Mouse (Mus musculus) right cerebral cortex, adult 2 months (tissue): Measurements from ENCODE around the gene Adcy3.
"Not testable (repeated sequence)": the region's sequence is repeated elsewhere in the genome, so short reads cannot be mapped to it uniquely, and the experiment has no call there.

Experiments used
- DNase-seq, 2 experiments: peaks; one replicate each; pipeline ENCODE4 v3.0.0; 2021 to 2022; ENCODE audit warnings: low spot score in 2 of 2

Gene Adcy3

DNA sequence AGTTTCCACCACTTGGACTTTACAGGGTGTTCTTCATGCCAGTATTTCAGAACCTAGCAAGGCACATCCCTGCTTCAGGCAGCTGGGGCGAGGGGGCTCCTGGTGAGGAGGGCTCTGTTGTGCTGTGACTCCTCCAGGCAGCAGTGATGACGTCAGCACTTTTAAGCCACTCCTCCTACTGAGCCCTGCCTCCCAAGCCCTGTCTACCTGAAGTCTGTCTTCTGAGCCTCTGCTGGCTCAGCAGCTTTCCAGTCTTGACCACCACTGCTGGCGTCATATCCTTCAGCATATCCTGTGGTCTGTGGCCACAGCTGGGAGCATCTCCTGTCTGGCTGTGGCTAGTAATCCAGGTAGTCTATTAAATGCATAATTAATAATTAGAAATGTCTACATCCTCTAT, 47.6 kb downstream of the Adcy3 start:
- DNase-seq, result no peak

DNA sequence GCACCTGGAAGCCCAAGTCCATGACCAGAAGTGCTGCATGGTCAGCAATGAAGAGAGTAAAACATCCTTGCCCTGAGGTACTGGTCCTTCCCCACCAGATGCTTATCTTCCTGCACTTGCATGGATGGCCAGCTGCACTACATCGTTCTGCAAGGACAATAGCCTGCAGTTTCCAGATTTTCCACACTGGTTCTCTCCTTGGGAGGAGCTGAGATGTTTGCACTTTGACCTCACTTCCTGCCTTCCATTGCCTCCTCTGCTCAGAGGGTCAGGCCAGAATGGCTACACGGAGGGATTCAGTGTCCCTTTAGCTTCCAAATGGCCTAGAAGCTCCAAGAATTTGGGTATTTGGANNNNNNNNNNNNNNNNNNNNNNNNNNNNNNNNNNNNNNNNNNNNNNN, 51.7 kb downstream of the Adcy3 start:
- no peak for DNase-seq

DNA sequence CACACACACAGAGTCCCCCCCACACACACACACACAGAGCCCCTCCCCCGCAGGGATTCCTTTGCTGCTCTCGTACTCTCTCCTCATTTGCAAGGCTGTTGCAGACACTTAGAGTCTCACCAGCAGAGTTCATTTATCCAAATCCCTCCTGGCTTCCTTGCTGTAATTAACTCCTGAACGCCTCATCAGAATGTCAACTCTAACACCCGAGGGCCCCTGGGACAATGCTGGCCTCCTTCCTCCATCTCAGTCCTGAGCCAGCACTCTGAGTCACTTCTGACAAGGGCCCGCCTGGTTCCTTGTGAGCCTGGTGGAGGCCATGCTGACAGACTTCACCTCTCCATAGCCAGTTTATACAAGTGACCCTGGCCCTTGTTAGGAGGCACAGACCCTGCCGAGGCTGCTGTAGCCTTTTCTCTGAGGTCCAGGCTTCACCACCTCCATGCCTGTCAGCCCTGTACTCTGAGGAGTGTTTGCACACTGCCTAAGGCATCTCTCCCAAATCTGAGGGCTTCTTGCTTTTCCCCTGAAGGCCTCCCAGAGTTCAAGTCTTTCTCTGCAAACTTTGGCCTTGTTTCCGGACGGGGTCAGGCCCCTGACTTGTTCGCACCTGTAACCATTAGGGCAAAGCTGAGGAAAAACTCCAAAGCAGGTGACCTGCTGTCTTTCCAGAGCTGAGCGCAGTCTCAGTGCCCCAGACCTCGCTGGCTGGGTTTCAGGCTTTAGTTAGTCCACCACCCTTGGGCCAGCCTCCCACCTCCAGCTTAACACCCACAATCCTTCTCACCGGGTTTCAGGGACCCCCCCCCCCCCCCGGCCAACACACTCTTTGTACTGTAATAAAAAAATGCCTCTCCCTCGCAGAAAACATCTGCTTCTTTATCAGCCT, 55.5 kb downstream of the Adcy3 start:
- DNase-seq, result no peak

DNA sequence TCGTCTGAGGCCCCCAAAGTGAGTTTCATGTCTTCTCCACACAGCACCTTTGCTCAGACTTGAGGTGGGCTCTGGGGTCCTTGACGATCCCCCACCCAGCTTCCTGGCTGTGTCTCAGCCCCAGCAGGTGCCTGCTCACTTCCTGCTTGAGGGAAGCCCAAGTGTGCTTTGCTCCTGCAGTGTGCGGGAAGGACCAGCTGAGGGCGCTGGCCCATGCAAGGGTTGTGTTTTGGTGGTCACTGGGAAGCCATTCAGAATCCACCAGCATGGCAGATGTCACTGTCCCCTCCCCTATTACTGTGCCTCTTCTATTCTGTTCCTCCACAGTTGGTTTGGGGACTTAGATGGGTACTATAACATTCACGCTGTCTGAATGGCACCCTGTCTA, 56.2 kb downstream of the Adcy3 start:
- no peak for DNase-seq

DNA sequence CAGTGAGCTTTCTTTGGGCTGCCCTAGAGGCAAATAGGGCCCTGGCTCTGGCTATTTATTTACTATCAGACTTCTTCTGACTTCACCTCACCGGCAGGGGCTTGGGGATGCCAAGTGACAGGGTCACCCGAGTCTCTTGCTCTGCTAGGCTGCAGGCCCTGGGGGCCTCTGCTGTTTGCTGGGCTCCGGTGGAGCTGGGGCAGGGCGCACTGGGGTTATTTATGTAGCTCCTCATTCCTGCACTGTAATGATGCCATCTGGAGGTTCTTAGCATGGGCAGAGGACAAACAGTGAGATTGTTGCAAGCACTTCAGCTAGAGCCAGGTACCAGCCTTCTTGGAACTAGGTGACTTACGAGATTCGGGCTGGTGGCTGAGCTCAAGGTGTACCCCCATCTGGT, 59.6 kb downstream of the Adcy3 start:
- DNase-seq, result no peak

DNA sequence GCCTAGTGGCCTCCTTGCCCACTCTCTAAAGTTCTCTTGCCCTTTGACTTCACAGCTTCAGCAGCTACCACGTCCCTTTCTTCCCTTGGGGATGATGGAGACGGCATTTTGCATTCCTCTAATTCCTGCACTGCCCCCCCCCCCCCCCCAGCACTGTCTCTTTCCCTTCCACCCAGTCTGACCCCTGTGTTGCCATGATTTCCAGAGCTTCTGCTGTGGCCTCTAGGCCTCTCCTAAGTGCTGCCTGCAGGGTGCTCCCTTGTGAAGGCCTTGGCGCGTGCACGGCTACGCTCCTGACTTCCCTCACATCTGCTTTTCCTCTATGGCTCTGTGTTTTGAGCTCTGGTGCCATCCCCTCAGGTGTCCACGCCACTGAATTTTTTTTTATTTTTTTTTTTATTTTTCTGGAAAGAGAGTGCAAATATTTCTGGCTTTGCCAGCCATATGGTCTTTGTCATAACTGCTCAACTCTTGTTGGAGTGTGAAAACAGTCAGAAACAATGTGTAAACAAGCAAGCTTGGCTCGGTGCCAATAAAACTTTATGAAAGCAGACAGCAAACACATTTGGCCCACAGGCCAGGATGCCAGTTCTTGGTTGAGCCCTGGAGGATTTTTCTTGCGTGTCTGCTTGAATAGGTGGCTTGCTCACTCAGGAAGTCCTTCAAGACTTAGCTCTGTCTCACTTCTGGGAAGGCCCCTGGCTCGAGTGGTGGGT, 60.3 kb downstream of the Adcy3 start:
- no peak for DNase-seq

DNA sequence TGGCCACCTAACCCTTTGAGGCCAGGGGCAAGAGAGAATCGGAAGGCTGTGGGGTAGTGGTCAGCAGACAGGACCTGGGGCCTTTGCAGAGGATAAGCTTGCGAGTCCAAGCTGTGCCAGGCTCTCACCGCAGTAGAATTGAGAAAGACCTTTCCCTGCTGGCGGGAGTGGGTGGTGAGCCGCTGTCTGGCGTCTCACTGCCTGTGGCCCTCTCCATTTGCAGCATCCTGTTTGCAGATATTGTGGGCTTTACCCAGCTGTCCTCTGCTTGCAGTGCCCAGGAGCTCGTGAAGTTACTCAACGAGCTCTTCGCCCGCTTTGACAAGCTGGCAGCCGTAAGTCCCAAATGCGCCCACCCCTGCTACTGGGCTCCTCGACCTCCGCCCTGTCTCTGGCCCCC, 61.7 kb downstream of the Adcy3 start:
- DNase-seq, result peak; percentile 47 to 57

DNA sequence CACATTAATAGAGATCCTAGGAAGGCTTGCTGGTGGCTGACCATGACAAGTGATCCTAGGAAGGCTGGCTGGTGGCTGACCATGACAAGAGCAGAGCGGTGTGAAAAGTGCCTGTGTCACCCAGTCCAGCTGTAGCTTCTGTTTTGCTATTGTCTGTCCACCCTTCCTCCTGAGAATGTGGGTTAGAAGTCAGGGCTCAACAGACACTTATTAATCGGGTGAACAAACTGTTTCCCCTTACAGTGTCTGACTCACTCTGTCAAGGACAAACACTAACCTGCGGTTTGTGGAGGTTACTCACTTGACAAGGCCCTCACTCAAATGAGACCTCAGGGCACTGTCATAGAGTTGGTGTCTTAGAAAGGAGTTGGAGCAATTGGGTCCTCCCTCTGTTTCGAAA, 65.8 kb downstream of the Adcy3 start:
- DNase-seq, result no peak

DNA sequence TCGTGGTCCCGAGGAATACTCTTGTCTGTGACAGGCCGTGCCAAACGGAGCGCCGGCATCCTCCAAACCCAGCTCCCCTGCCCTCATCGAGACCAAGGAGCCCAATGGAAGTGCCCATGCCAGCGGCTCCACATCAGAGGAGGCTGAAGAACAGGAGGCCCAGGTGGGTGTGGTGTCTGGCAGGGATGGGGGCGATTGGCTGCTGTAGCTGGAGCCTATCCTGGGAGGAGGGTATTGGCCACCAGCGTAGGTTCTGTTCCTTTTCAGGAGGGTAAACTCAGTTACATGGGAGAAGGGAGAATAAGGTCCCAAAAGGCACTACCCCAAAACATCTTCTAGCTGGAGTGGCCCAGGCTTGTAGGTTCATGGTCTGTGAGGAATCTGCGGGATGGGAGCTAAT, 66.4 kb downstream of the Adcy3 start:
- DNase-seq, result no peak

DNA sequence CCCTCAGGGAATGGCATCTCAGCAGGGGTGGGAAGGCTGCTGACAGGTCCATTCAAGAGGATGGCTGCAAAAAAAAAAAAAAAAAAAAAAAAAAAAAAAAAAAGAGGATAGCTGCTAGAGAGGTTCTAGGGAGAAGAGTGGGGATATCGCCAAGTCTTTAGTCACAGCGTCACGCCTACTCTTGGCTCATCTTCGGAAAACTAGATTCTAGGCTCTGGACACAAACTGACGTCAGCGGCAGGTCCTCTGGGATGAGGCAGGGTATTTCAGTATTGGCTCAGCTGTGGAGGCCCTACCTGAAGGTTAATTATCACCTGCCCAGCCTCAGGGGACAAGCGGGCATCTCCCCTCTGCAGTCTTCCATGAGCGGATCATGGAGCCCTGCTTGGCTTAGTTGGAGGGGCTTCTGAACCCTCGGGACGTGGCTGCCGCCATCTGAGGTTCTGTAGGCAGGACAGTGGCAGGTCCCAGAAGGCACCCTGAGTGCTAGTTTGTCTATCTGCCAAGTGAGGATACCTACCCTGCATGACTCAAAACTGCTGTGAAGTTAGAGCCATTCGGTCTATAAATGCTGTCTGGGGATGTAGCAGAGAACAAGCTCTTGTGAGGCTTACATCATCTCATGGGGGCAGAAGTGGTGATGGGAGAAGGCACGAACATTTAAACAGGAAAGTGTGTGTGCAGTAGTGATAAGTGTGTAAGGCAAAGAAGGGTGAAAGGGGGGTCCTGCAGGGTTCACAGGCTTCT, 68.7 kb downstream of the Adcy3 start:
- DNase-seq, result peak; percentile 59 to 65

DNA sequence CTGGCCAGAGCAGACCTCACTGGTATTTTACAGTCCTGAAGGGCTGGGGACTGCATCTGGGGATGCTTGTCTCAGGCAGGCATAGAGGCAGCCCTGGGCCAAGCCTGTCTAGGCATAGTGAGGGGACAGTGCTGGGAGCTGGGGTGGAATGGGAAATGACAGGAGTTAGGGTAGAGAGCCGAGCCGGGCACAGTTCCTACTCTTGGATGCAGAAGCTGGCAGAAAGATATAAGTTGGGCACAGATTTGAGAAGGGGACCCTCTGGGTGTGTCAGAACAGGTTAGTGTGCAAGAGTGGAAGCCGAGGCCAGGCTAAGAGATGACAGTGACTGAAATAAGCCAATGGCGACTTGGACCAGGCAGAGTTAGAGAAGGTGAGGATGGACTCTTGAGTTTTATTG, 69.3 kb downstream of the Adcy3 start:
- DNase-seq, result no peak

DNA sequence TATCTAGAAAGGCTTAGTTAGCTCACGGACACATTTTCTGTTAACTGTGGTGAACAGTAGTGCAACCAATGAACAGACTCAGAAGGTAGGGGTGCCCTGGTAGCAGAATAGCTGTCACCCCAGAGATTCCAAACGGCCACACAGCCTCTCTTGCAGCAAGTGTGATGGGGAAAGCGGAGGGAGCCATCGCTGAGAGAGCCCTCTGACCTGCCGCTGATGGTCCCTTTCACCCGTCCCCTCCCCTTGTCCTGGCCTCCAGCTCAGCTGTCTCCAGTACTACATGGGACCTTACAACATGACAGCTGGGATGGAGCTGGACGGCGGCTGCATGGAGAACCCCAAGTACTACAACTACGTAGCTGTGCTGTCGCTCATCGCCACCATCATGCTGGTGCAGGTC, 73.2 kb downstream of the Adcy3 start:
- DNase-seq, result no peak

DNA sequence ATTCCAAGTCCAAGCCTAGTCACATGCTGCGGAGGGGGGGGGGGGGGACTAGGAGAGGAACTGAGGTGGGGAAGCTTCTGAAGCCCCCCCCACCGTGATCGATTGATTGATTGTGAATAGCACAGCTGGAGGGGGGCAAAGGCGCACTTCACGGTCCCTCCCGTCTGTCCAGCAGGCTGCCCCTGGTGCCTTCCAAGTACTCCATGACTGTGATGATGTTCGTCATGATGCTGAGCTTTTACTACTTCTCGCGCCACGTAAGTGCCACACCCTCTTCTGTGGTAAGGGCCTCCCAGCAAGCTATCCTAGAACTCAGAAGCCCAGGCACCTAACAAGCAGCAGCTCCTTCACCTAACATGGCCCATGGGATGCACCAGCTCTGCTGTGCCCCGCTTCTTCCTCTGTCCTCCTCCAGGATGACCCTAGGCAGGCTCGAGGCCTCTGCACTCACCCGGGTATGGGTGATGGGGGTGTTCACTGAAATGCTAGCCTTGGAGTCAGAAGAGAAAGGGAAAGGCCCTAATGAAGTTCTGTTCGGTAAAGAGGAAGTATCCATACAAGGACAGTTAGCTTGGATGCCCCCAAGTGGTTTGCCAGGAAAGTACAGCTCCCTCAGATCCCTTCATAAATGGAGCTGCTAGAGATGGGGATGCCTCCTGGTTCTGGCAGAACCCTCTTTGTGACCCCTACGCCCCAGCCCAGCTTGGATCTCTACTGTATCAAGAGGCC, 75.7 kb downstream of the Adcy3 start:
- DNase-seq, result peak; percentile 78 to 88

DNA sequence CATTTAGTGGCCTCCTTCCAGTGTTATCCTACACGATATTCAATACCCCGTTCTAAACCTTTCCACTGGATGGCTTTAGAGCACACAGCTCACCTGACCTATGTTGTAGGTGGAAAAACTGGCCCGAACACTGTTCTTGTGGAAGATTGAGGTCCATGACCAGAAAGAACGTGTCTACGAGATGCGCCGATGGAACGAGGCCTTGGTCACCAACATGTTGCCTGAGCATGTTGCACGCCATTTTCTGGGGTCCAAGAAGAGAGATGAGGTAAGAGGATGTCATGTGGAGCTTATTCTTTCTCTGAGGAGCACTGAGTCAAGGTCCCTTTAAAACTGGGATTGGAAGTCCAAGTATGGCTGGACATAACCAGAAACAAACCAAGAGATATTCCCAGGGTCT, 76.3 kb downstream of the Adcy3 start:
- DNase-seq, result no peak

DNA sequence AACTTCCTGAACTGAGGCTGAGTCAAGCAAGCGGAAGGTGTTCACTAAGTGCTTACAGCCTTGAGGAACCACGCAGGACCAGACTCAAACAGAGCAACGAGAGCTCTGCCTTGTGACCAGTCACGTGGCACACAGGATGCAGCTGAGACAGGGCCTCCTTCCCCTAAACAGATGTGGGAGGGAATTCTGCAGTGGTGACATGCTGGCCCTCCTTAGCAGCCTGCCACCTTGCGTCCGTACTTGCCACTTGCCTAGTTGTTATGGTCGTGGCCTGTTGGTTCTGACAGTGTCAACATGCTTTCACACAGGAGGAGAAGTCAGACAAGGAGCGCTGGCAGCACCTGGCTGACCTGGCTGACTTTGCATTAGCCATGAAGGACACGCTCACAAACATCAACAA, 78.3 kb downstream of the Adcy3 start:
- no peak for DNase-seq

DNA sequence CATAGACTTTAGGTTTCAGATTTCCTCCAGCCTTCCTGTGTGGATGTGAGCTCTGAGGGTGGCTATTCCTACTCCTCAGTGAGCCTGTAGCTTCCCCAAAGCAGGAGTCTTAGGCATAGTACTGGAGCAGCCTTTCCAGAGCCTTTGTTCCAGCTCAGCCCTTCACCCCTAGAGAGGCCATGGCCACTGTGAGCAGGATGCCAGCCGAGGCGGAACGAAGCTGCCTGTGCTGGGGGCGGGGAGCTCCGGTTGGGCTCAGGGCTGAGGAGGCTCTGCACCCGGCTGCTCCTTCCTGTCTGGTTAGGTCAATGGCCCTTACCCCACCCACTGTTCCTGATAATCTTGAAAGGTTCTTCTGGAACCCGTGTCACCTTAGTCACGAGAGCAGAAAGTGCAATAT, 80.0 kb downstream of the Adcy3 start:
- DNase-seq, result no peak

DNA sequence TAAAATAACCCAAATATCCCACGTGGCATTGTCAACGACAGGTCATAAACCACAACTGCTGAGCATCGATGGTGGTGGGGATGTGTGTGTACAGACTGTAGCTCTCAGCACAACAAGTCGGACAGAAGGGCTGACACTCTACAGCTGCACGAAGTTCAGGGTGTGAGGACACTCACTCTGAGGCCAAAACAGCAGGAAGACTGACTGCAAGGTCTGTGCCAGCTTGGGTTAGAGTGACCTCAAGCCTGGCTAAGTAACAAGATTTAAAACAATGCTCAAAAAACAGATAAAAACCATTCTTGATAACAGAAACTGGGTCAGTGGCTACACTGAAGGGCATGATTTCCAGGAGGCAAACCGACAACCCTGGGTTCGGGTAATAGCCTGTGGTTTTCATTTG, 97.3 kb downstream of the Adcy3 start:
- DNase-seq, result no peak

DNA sequence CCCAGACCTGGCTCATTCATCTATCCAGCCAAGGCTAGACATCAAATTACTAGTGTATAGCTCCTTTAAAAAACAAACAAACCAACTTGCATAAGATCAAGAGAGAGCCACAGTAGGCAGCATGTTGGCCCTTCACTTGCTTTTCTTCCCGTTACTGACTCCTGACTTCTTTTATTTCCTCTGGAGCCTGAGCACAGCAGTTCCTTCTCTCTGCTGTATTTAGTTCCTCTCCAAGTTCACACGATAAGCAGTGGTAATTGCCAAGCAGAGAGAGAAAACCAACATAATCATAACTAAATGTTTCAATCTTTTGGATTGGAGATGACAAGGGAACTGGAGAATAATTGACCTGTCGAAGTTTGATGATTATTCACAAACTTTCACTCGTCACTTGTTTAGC, 99.9 kb downstream of the Adcy3 start:
- DNase-seq, result no peak

DNA sequence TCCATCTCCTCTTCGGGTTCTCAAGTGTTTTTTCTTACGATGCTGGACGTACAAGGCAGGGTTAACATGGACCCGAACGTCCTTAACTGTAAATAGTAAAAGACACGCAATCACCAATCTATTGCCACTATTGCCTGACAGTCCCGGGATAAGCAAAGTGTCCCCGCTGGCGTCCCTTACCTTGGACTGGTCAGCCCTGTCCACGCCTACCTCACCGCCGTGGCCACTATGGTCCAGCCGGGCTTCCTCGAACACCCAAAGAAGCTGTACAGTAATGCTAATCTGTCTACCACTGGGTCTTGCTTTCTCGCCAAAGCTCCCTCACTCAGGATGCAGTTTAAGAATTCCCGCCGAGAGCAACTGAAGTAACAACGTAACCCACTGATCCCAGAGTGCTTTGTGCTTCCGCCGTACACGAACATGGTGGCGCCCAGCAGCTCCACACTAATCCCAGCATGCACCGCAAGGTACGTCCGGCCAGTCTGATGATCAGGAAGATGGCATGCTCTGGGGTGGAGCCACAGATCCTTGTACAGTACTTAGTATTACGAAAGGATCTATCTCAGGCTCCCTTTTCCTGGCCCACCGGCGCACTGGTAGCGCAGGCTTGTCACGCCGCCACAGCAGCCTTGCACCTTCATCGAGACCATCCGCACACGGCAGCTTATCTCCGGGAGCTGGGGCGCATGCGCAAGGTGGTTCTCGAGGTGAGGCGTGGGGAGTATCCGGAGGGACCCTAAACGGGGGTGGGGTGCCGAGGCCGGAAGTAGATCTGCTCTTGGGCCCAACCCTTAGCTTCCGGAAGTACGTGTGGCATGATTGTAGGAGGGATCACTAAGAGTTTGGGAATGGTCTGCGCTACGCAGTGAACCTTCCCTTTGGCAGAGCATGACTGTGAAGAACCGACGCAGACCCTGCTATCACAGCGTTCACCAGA, 100.9 kb downstream of the Adcy3 start, which contains the start of the genes Ptrhd1 and Cenpo:
Gene Ptrhd1, plus strand, starts transcription at position 456 of the 937 bp plus-strand sequence.
Gene Cenpo, minus strand, starts transcription at position 723 of the 937 bp plus-strand sequence.
- peak; percentile 96 to 99 for DNase-seq

DNA sequence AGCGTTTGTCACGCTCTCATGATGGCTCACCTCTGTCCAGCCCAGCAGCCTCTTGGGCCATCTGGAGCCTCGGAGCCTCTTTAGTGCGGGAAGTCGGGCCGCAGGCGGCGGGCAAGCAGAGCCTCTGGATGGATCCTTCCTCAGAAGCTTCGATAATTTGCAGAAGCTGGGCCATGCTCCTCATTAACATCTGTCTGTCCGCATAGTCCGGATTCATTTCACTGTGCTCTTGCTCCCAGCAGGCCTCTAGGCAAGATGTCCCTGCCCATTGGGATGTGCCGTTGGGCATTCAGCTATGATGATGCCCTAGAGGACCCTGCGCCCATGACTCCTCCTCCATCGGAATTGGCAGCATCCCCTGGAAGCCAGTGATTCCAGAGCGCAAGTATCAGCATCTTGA, 104.6 kb downstream of the Adcy3 start:
- no peak for DNase-seq

DNA sequence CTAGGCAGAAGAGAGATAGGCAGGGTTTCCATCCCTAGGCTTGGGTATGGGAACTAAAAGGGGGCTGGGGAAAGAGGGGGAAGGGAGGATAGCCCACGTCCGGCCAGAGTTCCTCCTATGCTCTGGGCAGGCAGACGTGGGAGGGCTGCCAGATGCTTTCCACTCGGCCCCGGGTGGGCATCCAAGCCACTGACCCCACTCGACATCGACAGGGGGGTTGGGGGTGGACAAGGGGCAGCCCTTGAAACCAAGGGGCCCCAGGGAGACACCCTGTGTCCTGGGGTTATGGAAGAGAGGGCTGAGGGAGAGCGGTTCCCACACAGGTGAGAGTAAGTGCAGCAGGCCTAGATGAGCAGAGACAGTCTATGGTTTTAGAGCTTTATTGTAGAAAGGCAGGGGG, 107.4 kb downstream of the Adcy3 start:
- DNase-seq, result not testable (repeated sequence)
